ENCODE assay signal across 8 mouse cellular contexts in genomic region chr5:99504349-99504830, GRCm38 (mm10).
A peak's percentile ranks its signal among the peaks of the same experiment; 100 is the strongest.
DNase-seq lines count a peak whose midpoint lies in the region; ATAC-seq lines count a peak whose summit lies in the region.
"Had no signal": no experiment of that assay in that cellular context is flagged by ENCODE, and none has a peak within 500 bp of the region (broad histone marks: within the 10 kb centered on the region; RNA-seq: fewer than 3 reads in every experiment).

No protein-coding gene starts in this region.

- H3K36me3 ChIP-seq in lung, embryonic 16.5 days (ENCODE audit: control insufficient read depth, insufficient read depth, low read length), result no peaks in the 10 kb centered on the region
- no peaks in the 10 kb centered on the region for H3K36me3 ChIP-seq in embryonic facial prominence, embryonic 10.5 days (replicated peaks)
- no peaks in the 10 kb centered on the region for H3K36me3 ChIP-seq in hindbrain, embryonic 13.5 days
- no peaks in the 10 kb centered on the region for H3K36me3 ChIP-seq in midbrain, embryonic 15.5 days (replicated peaks)
- H3K36me3 ChIP-seq: lung, embryonic 15.5 days had no signal

- H3K4me3 ChIP-seq in lung, embryonic 16.5 days (ENCODE audit: low read length), result no peak overlapping the region
- H3K4me3 ChIP-seq in embryonic facial prominence, embryonic 10.5 days, result no peak overlapping the region
- H3K4me3 ChIP-seq in hindbrain, embryonic 13.5 days, result no peak overlapping the region
- H3K4me3 ChIP-seq in midbrain, embryonic 15.5 days, result no peak overlapping the region
- H3K4me3 ChIP-seq: lung, embryonic 15.5 days had no signal

- WGBS in lung, embryonic 16.5 days, result 43% methylated on average over 9 of the region's 9 CpGs
- WGBS in embryonic facial prominence, embryonic 10.5 days, result 80% methylated on average over 9 of the region's 9 CpGs
- WGBS in hindbrain, embryonic 13.5 days, result 31% methylated on average over 9 of the region's 9 CpGs
- 44% methylated on average over 9 of the region's 9 CpGs for WGBS in midbrain, embryonic 15.5 days

- no peaks in the 10 kb centered on the region for H3K27me3 ChIP-seq in lung, embryonic 16.5 days (ENCODE audit: control insufficient read depth, insufficient read depth, low read depth, low read length)
- no peaks in the 10 kb centered on the region for H3K27me3 ChIP-seq in embryonic facial prominence, embryonic 10.5 days (replicated peaks; ENCODE audit: low read depth, poor library complexity, severe bottlenecking)
- no peaks in the 10 kb centered on the region for H3K27me3 ChIP-seq in hindbrain, embryonic 13.5 days
- no peaks in the 10 kb centered on the region for H3K27me3 ChIP-seq in midbrain, embryonic 15.5 days (replicated peaks)
- H3K27me3 ChIP-seq: lung, embryonic 15.5 days had no signal

- no peak overlapping the region for H3K27ac ChIP-seq in lung, embryonic 16.5 days (ENCODE audit: low read length)
- H3K27ac ChIP-seq in embryonic facial prominence, embryonic 10.5 days (replicated peaks), result 0 out of 2 replicates have a peak overlapping the region, but pooled peaks have one; percentile 10
- peak overlapping the region; percentile 48; the same call in 1 of the 2 replicates for H3K27ac ChIP-seq in hindbrain, embryonic 13.5 days
- peak overlapping the region; percentile 4; the same call in 1 of the 2 replicates for H3K27ac ChIP-seq in midbrain, embryonic 15.5 days
- H3K27ac ChIP-seq: lung, embryonic 15.5 days had no signal

- H3K9me3 ChIP-seq in lung, embryonic 16.5 days (ENCODE audit: control insufficient read depth, low read length), result no peaks in the 10 kb centered on the region
- H3K9me3 ChIP-seq in embryonic facial prominence, embryonic 10.5 days, result no peaks in the 10 kb centered on the region
- no peaks in the 10 kb centered on the region for H3K9me3 ChIP-seq in hindbrain, embryonic 13.5 days
- no peaks in the 10 kb centered on the region for H3K9me3 ChIP-seq in midbrain, embryonic 15.5 days
- H3K9me3 ChIP-seq: lung, embryonic 15.5 days had no signal

- H3K9ac ChIP-seq in lung, embryonic 16.5 days (ENCODE audit: low read length), result no peak overlapping the region
- no peak overlapping the region for H3K9ac ChIP-seq in hindbrain, embryonic 13.5 days
- H3K9ac ChIP-seq in midbrain, embryonic 15.5 days, result no peak overlapping the region
- H3K9ac ChIP-seq: lung, embryonic 15.5 days had no signal

- 0 out of 2 replicates have a peak, but pooled peaks have one; percentile 28 for ATAC-seq in lung, embryonic 16.5 days (ENCODE audit: low read depth)
- ATAC-seq in hindbrain, embryonic 13.5 days (ENCODE audit: low FRiP score), result peak; percentile 91
- peak; percentile 75 for ATAC-seq in midbrain, embryonic 15.5 days (replicated peaks)

- no peak overlapping the region for H3K4me2 ChIP-seq in lung, embryonic 16.5 days (ENCODE audit: low read depth, low read length)
- H3K4me2 ChIP-seq in hindbrain, embryonic 13.5 days, result no peak overlapping the region
- no peak overlapping the region for H3K4me2 ChIP-seq in midbrain, embryonic 15.5 days
- H3K4me2 ChIP-seq: lung, embryonic 15.5 days had no signal

- H3K4me1 ChIP-seq in lung, embryonic 16.5 days (replicated peaks; ENCODE audit: control insufficient read depth, insufficient read depth, low read length), result 0 out of 2 replicates have a peak, but pooled peaks cover 5% of the 10 kb centered on the region
- H3K4me1 ChIP-seq in embryonic facial prominence, embryonic 10.5 days, result peaks cover 12% of the 10 kb centered on the region; the same call in 1 of the 2 replicates
- H3K4me1 ChIP-seq in hindbrain, embryonic 13.5 days (replicated peaks), result peaks cover 17% of the 10 kb centered on the region
- no peaks in the 10 kb centered on the region; the same call in 1 of the 2 replicates for H3K4me1 ChIP-seq in midbrain, embryonic 15.5 days

- no peak for DNase-seq in lung, postnatal 36 days
- no peak for DNase-seq in embryonic facial prominence, embryonic 10.5 days (ENCODE audit: low spot score)
- DNase-seq in T-cell, adult 2 months (ENCODE audit: low spot score), result no peak
- no peak for DNase-seq in gastrocnemius, postnatal 25 days

Comparison
In these comparisons a context has a peak if more than half of its experiments do, and no peak if none do; other contexts are left out.
1. ATAC-seq: peak in every context shown above with its lines; median percentile 91 in hindbrain, embryonic 13.5 days; 75 in midbrain, embryonic 15.5 days; 28 in lung, embryonic 16.5 days.